ENCODE assay signal across 9 mouse cellular contexts in the genomic region with DNA sequence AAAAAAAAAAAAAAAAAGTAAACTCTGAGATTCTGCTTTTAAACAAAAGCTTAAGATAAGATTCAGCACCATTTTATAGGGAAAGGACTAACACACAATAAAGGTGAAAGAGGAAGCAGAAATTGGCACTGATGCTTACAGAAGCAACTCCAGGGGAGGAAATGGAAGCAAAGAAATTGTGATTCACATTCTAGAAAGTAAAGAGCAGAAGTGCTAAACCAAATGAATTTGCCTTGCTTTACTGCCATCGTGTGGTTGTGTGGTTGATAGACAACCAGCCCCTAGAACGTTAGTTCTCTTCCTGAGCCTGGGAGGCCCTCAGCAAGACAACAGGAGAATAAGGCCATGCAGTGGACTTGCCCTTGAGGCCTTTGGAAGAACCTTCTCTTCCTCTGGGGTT. TPM values are rescaled to one million over a fixed set of nuclear protein-coding genes. Genes with fewer than 3 reads are reported as not detected.
A peak's percentile ranks its signal among the peaks of the same experiment; 100 is the strongest.
DNase-seq lines count a peak whose midpoint lies in the region; ATAC-seq lines count a peak whose summit lies in the region.
"Had no signal": no experiment of that assay in that cellular context is flagged by ENCODE, and none has a peak within 500 bp of the region (broad histone marks: within the 10 kb centered on the region; RNA-seq: fewer than 3 reads in every experiment).

No protein-coding gene starts in this region.

- H3K27ac ChIP-seq in embryonic facial prominence, embryonic 14.5 days (replicated peaks; ENCODE audit: low read depth, low read length) = no peak overlapping the region

- H3K36me3 ChIP-seq in embryonic facial prominence, embryonic 14.5 days (ENCODE audit: control insufficient read depth, insufficient read depth, low read length) = no peaks in the 10 kb centered on the region

- H3K27me3 ChIP-seq in embryonic facial prominence, embryonic 14.5 days (replicated peaks; ENCODE audit: control insufficient read depth, insufficient read depth, low read length) = no peaks in the 10 kb centered on the region
- H3K27me3 ChIP-seq: megakaryocyte, embryonic 14.5 days had no signal

- H3K9me3 ChIP-seq in embryonic facial prominence, embryonic 14.5 days (ENCODE audit: control insufficient read depth, low read length) = no peaks in the 10 kb centered on the region
- H3K9me3 ChIP-seq: megakaryocyte, embryonic 14.5 days had no signal

- H3K4me3 ChIP-seq in embryonic facial prominence, embryonic 14.5 days (ENCODE audit: low read depth, low read length) = no peak overlapping the region
- H3K4me3 ChIP-seq: megakaryocyte, embryonic 14.5 days had no signal

- ATAC-seq in embryonic facial prominence, embryonic 14.5 days (ENCODE audit: low read depth) = no peak

- peak; percentile 3 for DNase-seq in cerebellum, adult 11-12 months
- no peak for DNase-seq in cerebellum, adult 11 months
- DNase-seq in right cerebral cortex, adult 18-20 months = peak; percentile 20
- DNase-seq in right cerebral cortex, postnatal 36 days (ENCODE audit: low spot score in 2 of 2) = no peak
- peak; percentile 71 for DNase-seq in embryonic facial prominence, embryonic 14.5 days (ENCODE audit: low spot score)
- DNase-seq in layer of hippocampus, adult 9-10 months (ENCODE audit: low spot score) = peak; percentile 10
- peak; percentile 32 for DNase-seq in mesoderm, embryonic 11.5 days (ENCODE audit: low read depth, low spot score)
- peak; percentile 11 for DNase-seq in thymus, postnatal 4 days

- WGBS in embryonic facial prominence, embryonic 14.5 days = 13% methylated on average over 2 of the region's 2 CpGs

- H3K4me1 ChIP-seq in embryonic facial prominence, embryonic 14.5 days (ENCODE audit: control insufficient read depth, insufficient read depth, low read length) = no peaks in the 10 kb centered on the region

- H3K4me2 ChIP-seq in embryonic facial prominence, embryonic 14.5 days (ENCODE audit: low read depth, low read length) = no peak overlapping the region

- H3K9ac ChIP-seq in embryonic facial prominence, embryonic 14.5 days (ENCODE audit: low read depth, low read length) = no peak overlapping the region

RNA-seq across cellular contexts. Expression of a gene that starts 41.7 kb away (rescaled TPM):
- polyA plus RNA-seq in embryonic facial prominence, embryonic 14.5 days (2014; fragmentation: Nextera tagmentation; extraction: Ambion mirVana) = 4.1 and 8.1 TPM in 2 replicates

Comparison
In these comparisons a context has a peak if more than half of its experiments do, and no peak if none do; other contexts are left out.
1. DNase-seq: peak in cerebellum, adult 11-12 months (single experiment), right cerebral cortex, adult 18-20 months (single experiment), embryonic facial prominence, embryonic 14.5 days (single experiment), layer of hippocampus, adult 9-10 months (single experiment), mesoderm, embryonic 11.5 days (single experiment) and thymus, postnatal 4 days (single experiment); none in cerebellum, adult 11 months (single experiment) and right cerebral cortex, postnatal 36 days (0 of 2).